Mouse (Mus musculus): ENCODE measurements around the gene Gm38119.
A peak's percentile ranks its signal among the peaks of the same experiment; 100 is the strongest.

The Gm38119 gene

DNA sequence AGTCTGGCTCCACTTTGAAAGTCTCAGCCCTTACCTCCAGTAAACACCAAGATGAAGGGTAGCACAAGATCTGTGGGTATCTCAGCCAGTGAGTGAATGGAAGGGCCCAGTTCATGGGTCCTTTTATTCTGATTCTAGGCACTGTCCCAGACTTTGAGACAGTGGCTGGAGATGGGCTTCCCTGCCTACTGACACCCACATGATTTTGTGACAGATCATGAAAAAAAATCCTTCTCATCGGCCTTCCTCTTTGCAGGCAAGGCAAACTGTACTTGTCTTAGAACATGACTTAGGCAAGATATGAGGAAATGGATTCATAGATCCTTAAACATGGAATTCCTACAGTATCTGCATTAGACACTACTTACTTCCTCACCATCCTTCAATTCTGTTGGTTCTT lies at the start of gene Gm38119:
Gene Gm38119, minus strand, starts transcription at position 101 of the 400 bp plus-strand sequence.
- DNase-seq: no peak

GRCm38 (mm10) chr3:92778799-92779198 lies 39.9 kb upstream of the Gm38119 start, which contains the start of gene Lce1i:
Gene Lce1i, minus strand, starts transcription at chr3:92778899.
- DNase-seq: no peak

- DNase-seq: no peak
These were observed 32.7 kb upstream of the Gm38119 start for GRCm38 (mm10) chr3:92771573-92771972.

DNA sequence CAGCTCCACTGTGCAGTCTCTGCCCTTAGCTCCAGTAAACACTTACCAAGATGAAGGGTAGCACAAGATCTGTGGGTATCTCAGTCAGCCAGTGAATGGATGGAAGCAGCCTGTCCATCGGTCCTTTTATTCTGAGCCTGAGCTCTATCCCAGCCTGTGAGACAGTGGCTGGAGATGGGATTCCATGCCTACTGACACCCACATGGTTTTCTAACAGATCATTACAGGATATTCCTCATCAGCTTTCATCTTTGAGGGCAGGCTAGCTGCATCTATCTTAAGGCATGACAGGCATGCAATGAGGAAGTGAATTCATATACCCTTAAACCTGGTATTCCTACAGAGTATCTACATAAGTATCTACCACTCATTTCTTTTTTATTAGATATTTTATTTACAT lies 26.1 kb upstream of the Gm38119 start, which contains the start of gene Lce1h:
Gene Lce1h, minus strand, starts transcription at position 101 of the 400 bp plus-strand sequence.
- DNase-seq: no peak

- no peak for DNase-seq
These were observed 14.3 kb upstream of the Gm38119 start for GRCm38 (mm10) chr3:92753197-92753596.

DNA sequence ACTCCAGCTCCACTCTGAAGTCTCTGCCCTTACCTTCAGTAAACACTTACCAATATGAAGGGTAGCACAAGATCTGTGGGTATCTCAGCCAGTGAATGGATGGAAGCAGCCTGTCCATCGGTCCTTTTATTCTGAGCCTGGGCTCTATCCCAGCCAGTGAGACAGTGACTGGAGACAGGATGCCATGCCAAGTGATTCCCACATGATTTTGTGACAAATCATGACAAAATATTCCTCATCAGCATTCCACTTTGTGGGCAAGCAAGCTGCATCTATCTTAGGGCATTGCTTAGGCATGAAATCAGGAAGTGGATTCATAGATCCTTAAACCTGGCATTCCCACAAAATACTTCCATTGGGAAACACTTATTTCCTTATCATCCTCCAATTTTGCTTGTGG lies 13.3 kb upstream of the Gm38119 start, which contains the start of gene Lce1g:
Gene Lce1g, minus strand, starts transcription at position 101 of the 400 bp plus-strand sequence.
- no peak for DNase-seq

DNA sequence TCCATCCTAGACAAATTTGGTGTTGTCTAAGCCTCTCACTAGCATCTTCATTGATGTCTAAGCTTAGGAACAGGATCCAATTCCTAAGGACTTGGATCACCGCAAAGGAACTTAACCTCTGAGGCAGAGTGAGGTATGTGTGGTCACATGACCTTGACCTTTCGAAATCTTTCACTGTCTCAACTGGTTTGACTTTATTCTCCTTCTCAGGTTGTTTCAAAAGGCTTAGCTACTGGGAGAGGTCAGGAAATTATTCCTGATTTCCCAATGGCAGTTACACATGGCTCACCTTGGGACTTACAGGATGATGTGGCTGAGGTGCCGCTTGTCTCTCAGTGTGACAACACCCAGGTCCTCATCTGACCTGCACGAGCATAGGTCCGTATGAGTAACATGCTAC lies 16.3 kb downstream of the Gm38119 start:
- no peak for DNase-seq

DNA sequence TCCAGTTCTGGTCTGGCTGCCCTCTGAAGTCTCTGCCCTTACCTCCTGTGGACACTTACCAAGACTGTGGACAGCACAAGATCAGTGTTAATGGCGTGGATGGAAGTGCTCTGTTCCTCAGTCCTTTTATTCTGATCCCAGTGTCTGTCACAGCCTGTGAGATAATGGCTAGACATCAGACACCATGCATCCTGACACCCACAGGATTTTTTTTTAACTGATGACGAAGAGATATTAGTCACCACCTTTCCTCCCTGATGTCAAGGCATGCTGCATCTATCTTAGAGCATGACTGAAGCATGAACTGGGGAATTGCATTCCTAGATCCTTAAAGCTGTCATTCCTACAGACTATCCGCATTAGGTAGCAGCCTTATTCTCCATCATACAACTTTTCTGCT lies 18.6 kb downstream of the Gm38119 start, which contains the start of gene Lce1f:
Gene Lce1f, minus strand, starts transcription at position 101 of the 400 bp plus-strand sequence.
- no peak for DNase-seq

- DNase-seq: no peak
These were observed 23.8 kb downstream of the Gm38119 start for GRCm38 (mm10) chr3:92715122-92715521.

GRCm38 (mm10) chr3:92708974-92709373 lies 29.9 kb downstream of the Gm38119 start, which contains the start of gene Lce1e:
Gene Lce1e, minus strand, starts transcription at chr3:92709074.
- no peak for DNase-seq

- no peak for DNase-seq
These were observed 44.3 kb downstream of the Gm38119 start for GRCm38 (mm10) chr3:92694613-92695012.

GRCm38 (mm10) chr3:92691688-92692087 lies 47.2 kb downstream of the Gm38119 start:
- DNase-seq: no peak

- peak; percentile 15 to 40 for DNase-seq
These were observed 49.7 kb downstream of the Gm38119 start for GRCm38 (mm10) chr3:92689154-92689553.

Measured in cerebellum, postnatal 36 days (tissue).